Mouse (Mus musculus) neural tube, embryonic 13.5 days (tissue): ENCODE measurements around the gene Magi2. TPM values are rescaled to one million over a fixed set of nuclear protein-coding genes. Genes with fewer than 3 reads are reported as not detected.
"Not testable (repeated sequence)": the region's sequence is repeated elsewhere in the genome, so short reads cannot be mapped to it uniquely, and the experiment has no call there.

ENCODE experiments used
- ATAC-seq: fragments of 200-750 bp; cut with Nextera tagmentation; 2 replicates; pipeline ENCODE4 v1.8.0; 2017; ENCODE audit warnings: low read depth, mild to moderate bottlenecking, moderate TSS enrichment, moderate library complexity
- H3K27ac ChIP-seq: fragments of 300-500 bp; sonication (generic); replicated peaks from 2 replicates; pipeline ENCODE4 v1.5.1; 2015; ENCODE audit warnings: moderate library complexity, mild to moderate bottlenecking, inconsistent platforms
- H3K27me3 ChIP-seq: fragments of 300-500 bp; sonication (generic); 2 replicates; pipeline ENCODE4 v1.6.1; 2015; ENCODE audit warnings: mild to moderate bottlenecking, inconsistent platforms
- H3K36me3 ChIP-seq: fragments of 300-500 bp; sonication (generic); 2 replicates; pipeline ENCODE4 v1.6.1; 2015; ENCODE audit warnings: mild to moderate bottlenecking, inconsistent platforms
- H3K4me1 ChIP-seq: fragments of 300-500 bp; sonication (generic); replicated peaks from 2 replicates; pipeline ENCODE4 v1.6.1; 2015; ENCODE audit warnings: inconsistent platforms
- H3K4me2 ChIP-seq: fragments of 300-500 bp; sonication (generic); 2 replicates; pipeline ENCODE4 v1.6.1; 2015; ENCODE audit warnings: inconsistent platforms, mild to moderate bottlenecking, moderate library complexity
- H3K4me3 ChIP-seq: fragments of 300-500 bp; sonication (generic); 2 replicates; pipeline ENCODE4 v1.5.1; 2015; ENCODE audit warnings: mild to moderate bottlenecking, inconsistent platforms
- H3K9ac ChIP-seq: fragments of 300-500 bp; sonication (generic); 2 replicates; pipeline ENCODE4 v1.6.1; 2015; ENCODE audit warnings: moderate library complexity, mild to moderate bottlenecking, inconsistent platforms
- H3K9me3 ChIP-seq: fragments of 300-500 bp; sonication (generic); 2 replicates; pipeline ENCODE4 v1.6.1; 2016; ENCODE audit warnings: inconsistent platforms
- WGBS: fragments of 180-500 bp; shearing (Covaris S2); methylation state at CpG from one replicate; pipeline ENCODE4 v1.1.7; 2015; 5-methylcytosine and 5-hydroxymethylcytosine counted together
- polyA plus RNA-seq: library from polyadenylated mRNA; unstranded; fragments of >200 nt; fragmentation: Nextera tagmentation; extraction: Ambion mirVana; gene quantifications from 2 replicates; pipeline ENCODE4 v1.2.1, GENCODE M21; 2015

The Magi2 gene
- polyA plus RNA-seq, 1 experiment from 2014 or later = 23.1 TPM

GRCm38 (mm10) chr5:20509606-20510005 lies 1282.8 kb downstream of the Magi2 start:
- Histone ChIP-seq H3K9me3 (no peaks in the 10 kb centered on the region), H3K4me3 (no peak overlapping the region), H3K27me3 (no peaks in the 10 kb centered on the region), H3K4me1 (peaks cover 6% of the 10 kb centered on the region), H3K4me2 (no peak overlapping the region), H3K9ac (no peak overlapping the region), H3K27ac (no peak overlapping the region), H3K36me3 (no peaks in the 10 kb centered on the region)
- WGBS = 69% methylated on average over 6 of the region's 6 CpGs
- ATAC-seq = no peak

- Histone ChIP-seq H3K4me1 (peaks cover 6% of the 10 kb centered on the region), H3K4me2 (no peak overlapping the region), H3K36me3 (no peaks in the 10 kb centered on the region), H3K9me3 (no peaks in the 10 kb centered on the region), H3K9ac (no peak overlapping the region), H3K4me3 (no peak overlapping the region), H3K27me3 (no peaks in the 10 kb centered on the region), H3K27ac (no peak overlapping the region)
- 33% methylated on average over 16 of the region's 16 CpGs for WGBS
- 0 out of 2 replicates have a peak, but pooled peaks have one; percentile 59 for ATAC-seq
Measured at GRCm38 (mm10) chr5:20512377-20513126, 1285.7 kb downstream of the Magi2 start.

- peak overlapping the region; percentile 62 for H3K27ac ChIP-seq
- H3K9ac ChIP-seq = no peak overlapping the region
- H3K4me3 ChIP-seq = no peak overlapping the region
- peak; percentile 81 for ATAC-seq
- H3K9me3 ChIP-seq = no peaks in the 10 kb centered on the region
- H3K36me3 ChIP-seq = no peaks in the 10 kb centered on the region
- H3K4me1 ChIP-seq = peaks cover 17% of the 10 kb centered on the region
- no peak overlapping the region for H3K4me2 ChIP-seq
- no peaks in the 10 kb centered on the region for H3K27me3 ChIP-seq
- WGBS = 28% methylated on average over 9 of the region's 9 CpGs
Measured at GRCm38 (mm10) chr5:20521639-20522038, 1294.8 kb downstream of the Magi2 start.

GRCm38 (mm10) chr5:20522047-20522446 lies 1295.2 kb downstream of the Magi2 start:
- Histone ChIP-seq H3K9ac (no peak overlapping the region), H3K36me3 (no peaks in the 10 kb centered on the region), H3K9me3 (no peaks in the 10 kb centered on the region), H3K27ac (peak overlapping the region; percentile 62), H3K27me3 (no peaks in the 10 kb centered on the region), H3K4me2 (no peak overlapping the region), H3K4me3 (no peak overlapping the region), H3K4me1 (peaks cover 17% of the 10 kb centered on the region)
- peak; percentile 74; the same call in 1 of the 2 replicates for ATAC-seq
- WGBS = 95% methylated on average over 13 of the region's 13 CpGs

GRCm38 (mm10) chr5:20523776-20524175 lies 1296.9 kb downstream of the Magi2 start:
- Histone ChIP-seq H3K4me2 (no peak overlapping the region), H3K4me1 (peaks cover 17% of the 10 kb centered on the region)
- no peak for ATAC-seq

GRCm38 (mm10) chr5:20526588-20526987 lies 1299.8 kb downstream of the Magi2 start:
- H3K36me3 ChIP-seq, ATAC-seq, H3K9ac ChIP-seq, H3K4me3 ChIP-seq, H3K9me3 ChIP-seq, H3K27ac ChIP-seq, H3K27me3 ChIP-seq, H3K4me2 ChIP-seq: not testable (repeated sequence)
- WGBS = 67% methylated on average over 2 of the region's 4 CpGs
- H3K4me1 ChIP-seq = peaks cover 10% of the 10 kb centered on the region

More at GRCm38 (mm10) chr5:20523776-20524175, 1296.9 kb downstream of the Magi2 start:
- no peaks in the 10 kb centered on the region for H3K27me3 ChIP-seq
- no peaks in the 10 kb centered on the region for H3K36me3 ChIP-seq
- no peaks in the 10 kb centered on the region for H3K9me3 ChIP-seq
- no peak overlapping the region for H3K4me3 ChIP-seq
- H3K27ac ChIP-seq = no peak overlapping the region
- H3K9ac ChIP-seq = no peak overlapping the region

- Histone ChIP-seq H3K27me3 (no peaks in the 10 kb centered on the region), H3K27ac (peak overlapping the region; percentile 52), H3K4me3 (no peak overlapping the region), H3K9ac (no peak overlapping the region), H3K9me3 (no peaks in the 10 kb centered on the region), H3K36me3 (no peaks in the 10 kb centered on the region), H3K4me2 (no peak overlapping the region), H3K4me1 (peaks cover 22% of the 10 kb centered on the region)
- WGBS = 43% methylated on average over 3 of the region's 3 CpGs
- ATAC-seq = no peak
Measured at GRCm38 (mm10) chr5:20536544-20536943, 1309.7 kb downstream of the Magi2 start.

- no peaks in the 10 kb centered on the region for H3K27me3 ChIP-seq
- peak; percentile 49; the same call in 1 of the 2 replicates for ATAC-seq
Measured at GRCm38 (mm10) chr5:20537369-20538022, 1310.7 kb downstream of the Magi2 start.

GRCm38 (mm10) chr5:20544374-20544773 lies 1317.5 kb downstream of the Magi2 start:
- WGBS = 45% methylated on average over 5 of the region's 5 CpGs
- H3K9me3 ChIP-seq = no peaks in the 10 kb centered on the region
- H3K4me3 ChIP-seq = no peak overlapping the region
- no peaks in the 10 kb centered on the region for H3K36me3 ChIP-seq
- no peak overlapping the region for H3K9ac ChIP-seq
- H3K27me3 ChIP-seq = no peaks in the 10 kb centered on the region
- no peaks in the 10 kb centered on the region for H3K4me1 ChIP-seq
- H3K4me2 ChIP-seq = no peak overlapping the region
- H3K27ac ChIP-seq = no peak overlapping the region
- no peak for ATAC-seq

More at GRCm38 (mm10) chr5:20537369-20538022, 1310.7 kb downstream of the Magi2 start:
- H3K9me3 ChIP-seq = no peaks in the 10 kb centered on the region
- no peaks in the 10 kb centered on the region for H3K36me3 ChIP-seq
- H3K9ac ChIP-seq = no peak overlapping the region
- no peak overlapping the region for H3K4me3 ChIP-seq
- H3K4me1 ChIP-seq = peaks cover 22% of the 10 kb centered on the region
- WGBS = 58% methylated on average over 8 of the region's 8 CpGs
- H3K4me2 ChIP-seq = no peak overlapping the region
- H3K27ac ChIP-seq = 0 out of 2 replicates have a peak overlapping the region, but pooled peaks have one; percentile 52

- Histone ChIP-seq H3K9me3 (no peaks in the 10 kb centered on the region), H3K36me3 (peaks cover 17% of the 10 kb centered on the region; the same call in 1 of the 2 replicates), H3K27ac (no peak overlapping the region), H3K4me1 (no peaks in the 10 kb centered on the region), H3K9ac (no peak overlapping the region), H3K4me2 (no peak overlapping the region), H3K27me3 (no peaks in the 10 kb centered on the region), H3K4me3 (no peak overlapping the region)
- 87% methylated on average over 2 of the region's 2 CpGs for WGBS
- ATAC-seq = no peak
Measured at GRCm38 (mm10) chr5:20559378-20559777, 1332.5 kb downstream of the Magi2 start.

- Histone ChIP-seq H3K4me1 (no peaks in the 10 kb centered on the region), H3K9ac (no peak overlapping the region), H3K9me3 (no peaks in the 10 kb centered on the region), H3K4me2 (no peak overlapping the region), H3K27me3 (no peaks in the 10 kb centered on the region), H3K4me3 (no peak overlapping the region), H3K36me3 (peaks cover 17% of the 10 kb centered on the region; the same call in 1 of the 2 replicates), H3K27ac (no peak overlapping the region)
- WGBS = 72% methylated on average over 4 of the region's 4 CpGs
- no peak for ATAC-seq
Measured at GRCm38 (mm10) chr5:20559821-20560220, 1333.0 kb downstream of the Magi2 start.

GRCm38 (mm10) chr5:20568421-20568820 lies 1341.6 kb downstream of the Magi2 start:
- Histone ChIP-seq H3K27me3 (no peaks in the 10 kb centered on the region), H3K4me1 (no peaks in the 10 kb centered on the region), H3K9ac (no peak overlapping the region), H3K9me3 (no peaks in the 10 kb centered on the region), H3K4me3 (no peak overlapping the region), H3K4me2 (no peak overlapping the region), H3K36me3 (peaks cover 26% of the 10 kb centered on the region), H3K27ac (no peak overlapping the region)
- 89% methylated on average over 6 of the region's 6 CpGs for WGBS
- ATAC-seq = no peak
